Mouse (Mus musculus): ENCODE results near the gene Dnm3.

The Dnm3 gene

GRCm38 (mm10) chr1:162477246-162478209 is at the start of gene Dnm3:
Gene Dnm3, minus strand, starts transcription at chr1:162478034.
- DNase-seq (ENCODE audit: low read depth): peak; percentile 5

GRCm38 (mm10) chr1:162515116-162515515 is 37.3 kb upstream of the Dnm3 start:
- no peak for DNase-seq (ENCODE audit: low read depth)

- no peak for DNase-seq (ENCODE audit: low read depth)
Observed at GRCm38 (mm10) chr1:162510013-162510356, 32.2 kb upstream of the Dnm3 start.

GRCm38 (mm10) chr1:162509329-162510012 is 31.6 kb upstream of the Dnm3 start:
- DNase-seq (ENCODE audit: low read depth): no peak

GRCm38 (mm10) chr1:162508211-162509005 is 30.6 kb upstream of the Dnm3 start:
- DNase-seq (ENCODE audit: low read depth): no peak

GRCm38 (mm10) chr1:162506516-162506915 is 28.7 kb upstream of the Dnm3 start:
- DNase-seq (ENCODE audit: low read depth): no peak

- DNase-seq (ENCODE audit: low read depth): no peak
Observed at GRCm38 (mm10) chr1:162505649-162506048, 27.8 kb upstream of the Dnm3 start.

- no peak for DNase-seq (ENCODE audit: low read depth)
Observed at GRCm38 (mm10) chr1:162476531-162477080, 1.2 kb downstream of the Dnm3 start.

- DNase-seq (ENCODE audit: low read depth): no peak
Observed at GRCm38 (mm10) chr1:162472949-162473348, 4.9 kb downstream of the Dnm3 start.

GRCm38 (mm10) chr1:162471089-162471488 is 6.7 kb downstream of the Dnm3 start:
- DNase-seq (ENCODE audit: low read depth): no peak

GRCm38 (mm10) chr1:162469752-162470280 is 8.0 kb downstream of the Dnm3 start:
- DNase-seq (ENCODE audit: low read depth): no peak

- no peak for DNase-seq (ENCODE audit: low read depth)
Observed at GRCm38 (mm10) chr1:162463676-162464075, 14.2 kb downstream of the Dnm3 start.

GRCm38 (mm10) chr1:162458711-162459110 is 19.1 kb downstream of the Dnm3 start:
- DNase-seq (ENCODE audit: low read depth): no peak

- DNase-seq (ENCODE audit: low read depth): no peak
Observed at GRCm38 (mm10) chr1:162456861-162457260, 21.0 kb downstream of the Dnm3 start.

GRCm38 (mm10) chr1:162456406-162456805 is 21.4 kb downstream of the Dnm3 start:
- no peak for DNase-seq (ENCODE audit: low read depth)

GRCm38 (mm10) chr1:162453578-162453977 is 24.3 kb downstream of the Dnm3 start:
- no peak for DNase-seq (ENCODE audit: low read depth)

GRCm38 (mm10) chr1:162453030-162453429 is 24.8 kb downstream of the Dnm3 start:
- DNase-seq (ENCODE audit: low read depth): no peak

GRCm38 (mm10) chr1:162449161-162449909 is 28.5 kb downstream of the Dnm3 start:
- no peak for DNase-seq (ENCODE audit: low read depth)

GRCm38 (mm10) chr1:162444805-162445204 is 33.0 kb downstream of the Dnm3 start:
- no peak for DNase-seq (ENCODE audit: low read depth)

GRCm38 (mm10) chr1:162439576-162439975 is 38.3 kb downstream of the Dnm3 start:
- DNase-seq (ENCODE audit: low read depth): no peak

GRCm38 (mm10) chr1:162436672-162437071 is 41.2 kb downstream of the Dnm3 start:
- no peak for DNase-seq (ENCODE audit: low read depth)
